Mouse (Mus musculus): ENCODE data around the gene Catsper3. TPM values are rescaled to one million over a fixed set of nuclear protein-coding genes. Genes with fewer than 3 reads are reported as not detected.

The Catsper3 gene
- total and polyA plus RNA-seq, 3 experiments: not detected

- Histone ChIP-seq H3K36me3 (ENCODE audit: control insufficient read depth in 1 of 2, insufficient read depth in 2 of 2, low read length in 2 of 2) (no peaks in the 10 kb centered on the region), H3K4me1 (ENCODE audit: control insufficient read depth in 1 of 2, insufficient read depth in 2 of 2, low read length in 2 of 2) (no peaks in the 10 kb centered on the region), H3K27ac (ENCODE audit: control insufficient read depth, low read depth, low read length) (no peak overlapping the region), H3K9ac (ENCODE audit: control insufficient read depth, low read depth, low read length, poor library complexity, severe bottlenecking) (no peak overlapping the region), H3K4me3 (ENCODE audit: control insufficient read depth in 1 of 2, insufficient read depth in 1 of 2, low read depth in 2 of 2, low read length in 2 of 2) (no peak overlapping the region), H3K9me3 (replicated peaks; ENCODE audit: insufficient read depth, low read length) (no peaks in the 10 kb centered on the region), H3K79me2 (ENCODE audit: control insufficient read depth, insufficient read depth, low read length, poor library complexity) (no peaks in the 10 kb centered on the region), H3K27me3 (ENCODE audit: control insufficient read depth in 1 of 2, insufficient read depth in 2 of 2, low read length in 2 of 2) (no peaks in the 10 kb centered on the region)
- DNase-seq (ENCODE audit: low read depth, low spot score): no peak
- no peak for TF ChIP-seq NRF1 (IDR thresholded peaks at IDR 0.05; ENCODE audit: insufficient read depth, low read depth, low read length, poor library complexity, severe bottlenecking)
- TF ChIP-seq SIN3A (IDR thresholded peaks at IDR 0.05; ENCODE audit: low read length): no peak
- TF ChIP-seq ZKSCAN1 (IDR thresholded peaks at IDR 0.05; ENCODE audit: low read depth, low read length): no peak
- no peak for TF ChIP-seq NELFE (IDR thresholded peaks at IDR 0.05; ENCODE audit: low read depth, low read length)
- TF ChIP-seq GABPA (IDR thresholded peaks at IDR 0.05; ENCODE audit: low read depth, low read length): no peak
- TF ChIP-seq RAD21 (IDR thresholded peaks at IDR 0.05; ENCODE audit: low read depth, low read length): no peak
- TF ChIP-seq TAL1 (IDR thresholded peaks at IDR 0.05; ENCODE audit: low read length): no peak
- TF ChIP-seq HCFC1 (IDR thresholded peaks at IDR 0.05; ENCODE audit: low read depth, low read length): no peak
- no peak for TF ChIP-seq POLR2AphosphoS2 (IDR thresholded peaks at IDR 0.05; ENCODE audit: low read length)
- TF ChIP-seq CHD2 (IDR thresholded peaks at IDR 0.05; ENCODE audit: low read length): no peak
- no peak for TF ChIP-seq MXI1 (IDR thresholded peaks at IDR 0.05; ENCODE audit: low read depth, low read length)
- TF ChIP-seq ZC3H11A (IDR thresholded peaks at IDR 0.05; ENCODE audit: low read depth, low read length): no peak
- TF ChIP-seq MEF2A (IDR thresholded peaks at IDR 0.05; ENCODE audit: extremely low read depth, insufficient replicate concordance, low read depth, low read length, poor library complexity, severe bottlenecking): no peak
- no peak for TF ChIP-seq CHD1 (IDR thresholded peaks at IDR 0.05; ENCODE audit: low read depth, low read length)
- TF ChIP-seq MYC (IDR thresholded peaks at IDR 0.05; ENCODE audit: low read depth, low read length): no peak
- no peak for TF ChIP-seq USF2 (IDR thresholded peaks at IDR 0.05; ENCODE audit: borderline replicate concordance in 1 of 2, insufficient read depth in 1 of 2, low read depth in 1 of 2, low read length in 2 of 2)
- TF ChIP-seq UBTF (IDR thresholded peaks at IDR 0.05; ENCODE audit: borderline replicate concordance, insufficient read depth, low read depth, low read length): no peak
- TF ChIP-seq ZMIZ1 (IDR thresholded peaks at IDR 0.05; ENCODE audit: low read depth, low read length): no peak
- no peak for TF ChIP-seq JUND (IDR thresholded peaks at IDR 0.05; ENCODE audit: low read depth, low read length)
Measured at GRCm38 (mm10) chr13:55831722-55832160, 47.4 kb downstream of the Catsper3 start.

GRCm38 (mm10) chr13:55832602-55833001, 48.2 kb downstream of the Catsper3 start:
- Histone ChIP-seq H3K36me3 (ENCODE audit: control insufficient read depth in 1 of 2, insufficient read depth in 2 of 2, low read length in 2 of 2) (no peaks in the 10 kb centered on the region), H3K79me2 (ENCODE audit: control insufficient read depth, insufficient read depth, low read length, poor library complexity) (no peaks in the 10 kb centered on the region), H3K4me3 (ENCODE audit: control insufficient read depth in 1 of 2, insufficient read depth in 1 of 2, low read depth in 2 of 2, low read length in 2 of 2) (no peak overlapping the region), H3K9ac (ENCODE audit: control insufficient read depth, low read depth, low read length, poor library complexity, severe bottlenecking) (no peak overlapping the region), H3K9me3 (replicated peaks; ENCODE audit: insufficient read depth, low read length) (no peaks in the 10 kb centered on the region), H3K27me3 (ENCODE audit: control insufficient read depth in 1 of 2, insufficient read depth in 2 of 2, low read length in 2 of 2) (no peaks in the 10 kb centered on the region), H3K4me1 (ENCODE audit: control insufficient read depth in 1 of 2, insufficient read depth in 2 of 2, low read length in 2 of 2) (no peaks in the 10 kb centered on the region), H3K27ac (ENCODE audit: control insufficient read depth, low read depth, low read length) (no peak overlapping the region)
- no peak for TF ChIP-seq ELF1 (IDR thresholded peaks at IDR 0.05; ENCODE audit: low read depth, low read length)
- DNase-seq (ENCODE audit: low read depth, low spot score): no peak

Measured in MEL (cell line).